Mouse (Mus musculus) testis, postnatal 14 days (tissue): ENCODE results near the gene Rnft1.

Source experiments
- DNase-seq: peaks from one replicate; pipeline ENCODE4 v3.0.0; 2021; ENCODE audit warnings: low spot score

Gene Rnft1

GRCm38 (mm10) chr11:86484101-86484868, at the start of gene Rnft1:
Rnft1 (plus strand) TSS chr11:86484657.
- peak; percentile 99 for DNase-seq

- no peak for DNase-seq
Measured at GRCm38 (mm10) chr11:86436843-86437242, 47.6 kb upstream of the Rnft1 start.

- DNase-seq: no peak
Measured at GRCm38 (mm10) chr11:86438261-86438660, 46.2 kb upstream of the Rnft1 start.

GRCm38 (mm10) chr11:86440791-86441190, 43.7 kb upstream of the Rnft1 start:
- no peak for DNase-seq

- DNase-seq: peak; percentile 62
Measured at GRCm38 (mm10) chr11:86453991-86454390, 30.5 kb upstream of the Rnft1 start.

- DNase-seq: no peak
Measured at GRCm38 (mm10) chr11:86457545-86457944, 26.9 kb upstream of the Rnft1 start.

- DNase-seq: no peak
Measured at GRCm38 (mm10) chr11:86458866-86459265, 25.6 kb upstream of the Rnft1 start.

GRCm38 (mm10) chr11:86462579-86462978, 21.9 kb upstream of the Rnft1 start:
- no peak for DNase-seq

- peak; percentile 53 for DNase-seq
Measured at GRCm38 (mm10) chr11:86464275-86464674, 20.2 kb upstream of the Rnft1 start.

GRCm38 (mm10) chr11:86468345-86468744, 16.1 kb upstream of the Rnft1 start:
- no peak for DNase-seq

GRCm38 (mm10) chr11:86468971-86469370, 15.5 kb upstream of the Rnft1 start:
- no peak for DNase-seq

- DNase-seq: no peak
Measured at GRCm38 (mm10) chr11:86471785-86472184, 12.7 kb upstream of the Rnft1 start.

GRCm38 (mm10) chr11:86472771-86473171, 11.7 kb upstream of the Rnft1 start:
- no peak for DNase-seq

GRCm38 (mm10) chr11:86473576-86473975, 10.9 kb upstream of the Rnft1 start:
- no peak for DNase-seq

GRCm38 (mm10) chr11:86484910-86485510, 553 bp downstream of the Rnft1 start:
- peak; percentile 63 for DNase-seq

- DNase-seq: no peak
Measured at GRCm38 (mm10) chr11:86490782-86491181, 6.3 kb downstream of the Rnft1 start.

GRCm38 (mm10) chr11:86497356-86497755, 12.9 kb downstream of the Rnft1 start:
- DNase-seq: no peak

- no peak for DNase-seq
Measured at GRCm38 (mm10) chr11:86497908-86498307, 13.5 kb downstream of the Rnft1 start.

GRCm38 (mm10) chr11:86500795-86501194, 16.3 kb downstream of the Rnft1 start:
- DNase-seq: no peak

GRCm38 (mm10) chr11:86503121-86503520, 18.7 kb downstream of the Rnft1 start:
- DNase-seq: no peak

- DNase-seq: no peak
Measured at GRCm38 (mm10) chr11:86507334-86507733, 22.9 kb downstream of the Rnft1 start.

- DNase-seq: no peak
Measured at GRCm38 (mm10) chr11:86507991-86508390, 23.5 kb downstream of the Rnft1 start.

- DNase-seq: peak; percentile 64
Measured at GRCm38 (mm10) chr11:86516620-86517019, 32.2 kb downstream of the Rnft1 start.

GRCm38 (mm10) chr11:86517229-86517628, 32.8 kb downstream of the Rnft1 start:
- no peak for DNase-seq
